Mouse (Mus musculus): ENCODE data around the gene Bcor. TPM values are rescaled to one million over a fixed set of nuclear protein-coding genes. Genes with fewer than 3 reads are reported as not detected.

The Bcor gene
- polyA plus RNA-seq, 1 experiment from 2014 or later: 3.8 TPM

- Histone ChIP-seq H3K4me2 (no peak overlapping the region), H3K4me3 (replicated peaks) (no peak overlapping the region), H3K36me3 (no peaks in the 10 kb centered on the region), H3K27me3 (peaks cover 100% of the 10 kb centered on the region), H3K4me1 (replicated peaks) (peaks cover 19% of the 10 kb centered on the region), H3K9ac (no peak overlapping the region), H3K27ac (no peak overlapping the region), H3K9me3 (replicated peaks) (no peaks in the 10 kb centered on the region)
- DNase-seq (no peak), ATAC-seq (ENCODE audit: low read depth) (no peak)
- 27% methylated on average over 8 of the region's 8 CpGs for WGBS (ENCODE audit: insufficient replicate concordance)
Measured at GRCm38 (mm10) chrX:12132541-12133177, 27.5 kb downstream of the Bcor start.

DNA sequence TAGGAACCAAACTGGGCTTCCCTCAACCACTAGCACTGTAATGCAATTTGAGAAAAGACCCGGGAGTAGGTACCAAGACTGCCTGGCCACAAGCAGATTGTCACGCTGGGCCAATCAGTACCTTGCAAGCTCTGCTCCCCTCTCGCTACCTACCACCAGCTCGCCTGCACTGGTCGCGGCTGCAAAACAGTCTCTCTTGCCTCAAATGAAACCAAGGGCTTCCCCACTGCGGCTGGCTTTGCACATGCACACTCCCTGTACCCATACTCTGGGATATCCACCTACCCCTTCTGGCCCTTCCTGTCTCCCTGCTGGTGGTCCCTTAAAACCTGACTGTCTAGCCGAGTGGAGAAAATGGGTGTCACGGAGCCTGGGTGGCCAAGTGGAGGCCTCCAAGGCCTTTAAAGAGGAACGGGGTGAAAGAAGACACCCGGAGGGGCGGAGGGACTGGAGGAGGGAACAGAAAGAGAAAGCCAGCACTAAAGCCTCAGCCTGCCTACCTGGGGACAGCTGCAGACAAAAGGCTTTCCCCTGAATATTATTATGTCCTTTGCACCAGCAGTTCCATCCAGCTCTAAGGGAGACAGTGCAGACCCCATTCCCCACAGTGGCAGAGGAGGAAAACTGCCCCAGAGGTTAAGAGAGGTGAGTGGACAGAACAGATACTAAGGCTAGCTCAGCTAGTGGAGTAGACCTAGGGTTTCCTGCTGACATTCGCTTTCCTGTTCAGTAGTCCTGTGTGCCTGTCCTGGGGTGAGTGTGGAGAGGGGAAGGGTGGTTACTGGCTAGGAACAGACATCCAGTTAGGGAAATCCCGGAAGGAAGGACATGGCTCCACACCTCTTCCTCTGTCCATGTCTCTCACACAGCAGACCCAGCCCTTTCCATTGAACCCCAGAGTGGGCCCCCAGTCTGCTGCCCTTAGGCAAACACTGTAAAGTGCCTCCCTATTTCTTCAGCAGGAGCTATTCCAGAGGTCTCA is 30.0 kb downstream of the Bcor start:
- Histone ChIP-seq H3K4me1 (replicated peaks) (peaks cover 22% of the 10 kb centered on the region; the same call in 1 of the 2 replicates), H3K27ac (no peak overlapping the region), H3K27me3 (peaks cover 100% of the 10 kb centered on the region), H3K9ac (no peak overlapping the region), H3K4me3 (replicated peaks) (no peak overlapping the region), H3K4me2 (no peak overlapping the region), H3K36me3 (no peaks in the 10 kb centered on the region), H3K9me3 (replicated peaks) (no peaks in the 10 kb centered on the region)
- DNase-seq (no peak), ATAC-seq (ENCODE audit: low read depth) (no peak)
- 8% methylated on average over 14 of the region's 14 CpGs for WGBS (ENCODE audit: insufficient replicate concordance)

GRCm38 (mm10) chrX:12129230-12129629 is 30.9 kb downstream of the Bcor start:
- Histone ChIP-seq H3K27ac (no peak overlapping the region), H3K4me3 (replicated peaks) (no peak overlapping the region), H3K4me2 (peak overlapping the region; percentile 57), H3K9me3 (replicated peaks) (no peaks in the 10 kb centered on the region), H3K9ac (no peak overlapping the region), H3K27me3 (peaks cover 100% of the 10 kb centered on the region), H3K4me1 (replicated peaks) (peaks cover 14% of the 10 kb centered on the region; the same call in 1 of the 2 replicates), H3K36me3 (no peaks in the 10 kb centered on the region)
- WGBS (ENCODE audit: insufficient replicate concordance): 4% methylated on average over 24 of the region's 24 CpGs
- ATAC-seq (ENCODE audit: low read depth): no peak
- DNase-seq: no peak

- WGBS (ENCODE audit: insufficient replicate concordance): 6% methylated on average over 44 of the region's 72 CpGs
- H3K9ac ChIP-seq: peak overlapping the region; percentile 41; the same call in 1 of the 2 replicates
- peaks cover 99% of the 10 kb centered on the region for H3K27me3 ChIP-seq
- ATAC-seq (ENCODE audit: low read depth): no peak
- no peaks in the 10 kb centered on the region for H3K9me3 ChIP-seq (replicated peaks)
- no peaks in the 10 kb centered on the region for H3K36me3 ChIP-seq
- peak overlapping the region; percentile 50 for H3K4me3 ChIP-seq (replicated peaks)
- peak overlapping the region; percentile 57 for H3K4me2 ChIP-seq
- no peak overlapping the region for H3K27ac ChIP-seq
- DNase-seq: no peak
- H3K4me1 ChIP-seq (replicated peaks): peaks cover 9% of the 10 kb centered on the region; the same call in 1 of the 2 replicates
Measured at GRCm38 (mm10) chrX:12128165-12129083, 31.7 kb downstream of the Bcor start.

DNA sequence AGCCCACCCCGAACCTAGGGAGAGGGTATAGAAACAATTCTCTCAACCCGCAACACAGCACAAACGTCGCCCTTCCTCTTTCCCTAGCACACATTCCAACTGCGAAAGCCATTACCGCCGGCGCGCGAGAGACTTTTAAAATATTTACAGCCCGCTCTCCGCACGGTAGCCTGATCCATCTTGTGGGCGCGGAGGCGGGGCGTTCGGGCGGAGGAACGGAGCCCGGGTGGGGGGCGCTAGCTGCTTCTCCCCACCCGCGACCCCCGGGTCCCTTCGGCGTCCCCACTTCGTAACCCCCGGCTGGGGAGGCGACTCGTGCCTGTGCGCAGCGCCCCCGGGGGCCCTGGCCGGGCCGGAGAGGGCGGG is 32.4 kb downstream of the Bcor start:
- WGBS (ENCODE audit: insufficient replicate concordance): 4% methylated on average over 24 of the region's 37 CpGs
- H3K4me3 ChIP-seq (replicated peaks): peak overlapping the region; percentile 50
- H3K4me1 ChIP-seq (replicated peaks): peaks cover 9% of the 10 kb centered on the region; the same call in 1 of the 2 replicates
- DNase-seq (no peak), ATAC-seq (ENCODE audit: low read depth) (no peak)
- H3K9me3 ChIP-seq (replicated peaks): no peaks in the 10 kb centered on the region
- H3K36me3 ChIP-seq: no peaks in the 10 kb centered on the region
- no peak overlapping the region for H3K27ac ChIP-seq
- H3K9ac ChIP-seq: peak overlapping the region; percentile 47; the same call in 1 of the 2 replicates
- peak overlapping the region; percentile 57 for H3K4me2 ChIP-seq
- peaks cover 98% of the 10 kb centered on the region for H3K27me3 ChIP-seq

DNA sequence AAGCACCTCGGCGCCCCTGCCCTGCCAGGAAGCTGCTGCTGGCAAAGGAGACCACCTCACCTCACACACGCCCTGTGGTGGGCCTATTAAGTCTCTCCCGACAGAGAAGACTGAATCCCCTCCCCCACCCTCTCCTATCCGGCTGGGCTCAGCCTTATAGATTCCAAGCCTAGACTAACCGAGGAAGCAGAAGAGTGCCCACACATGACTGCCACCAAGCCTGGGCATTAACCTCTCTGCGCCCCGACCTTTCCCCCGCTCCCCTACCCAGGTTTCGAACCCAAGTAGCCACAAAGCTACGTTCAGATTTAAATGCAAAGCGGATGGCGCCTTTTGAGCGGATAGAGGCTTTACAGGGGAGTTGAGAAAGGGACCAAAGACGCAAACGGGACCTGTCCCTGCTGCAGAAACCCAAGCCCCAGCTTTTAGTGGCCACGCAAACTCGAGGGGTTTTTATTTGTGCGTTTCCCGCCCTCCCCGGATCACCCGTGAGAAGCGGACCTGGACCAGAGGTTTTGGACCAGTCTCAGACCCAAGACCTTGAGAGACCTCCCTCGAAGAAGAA is 33.0 kb downstream of the Bcor start:
- H3K9me3 ChIP-seq (replicated peaks): no peaks in the 10 kb centered on the region
- H3K9ac ChIP-seq: peak overlapping the region; percentile 47; the same call in 1 of the 2 replicates
- no peak for DNase-seq
- peaks cover 97% of the 10 kb centered on the region for H3K27me3 ChIP-seq
- peak overlapping the region; percentile 50 for H3K4me3 ChIP-seq (replicated peaks)
- ATAC-seq (ENCODE audit: low read depth): no peak
- H3K27ac ChIP-seq: no peak overlapping the region
- 6% methylated on average over 24 of the region's 24 CpGs for WGBS (ENCODE audit: insufficient replicate concordance)
- H3K36me3 ChIP-seq: no peaks in the 10 kb centered on the region
- peak overlapping the region; percentile 57 for H3K4me2 ChIP-seq
- peaks cover 9% of the 10 kb centered on the region; the same call in 1 of the 2 replicates for H3K4me1 ChIP-seq (replicated peaks)

DNA sequence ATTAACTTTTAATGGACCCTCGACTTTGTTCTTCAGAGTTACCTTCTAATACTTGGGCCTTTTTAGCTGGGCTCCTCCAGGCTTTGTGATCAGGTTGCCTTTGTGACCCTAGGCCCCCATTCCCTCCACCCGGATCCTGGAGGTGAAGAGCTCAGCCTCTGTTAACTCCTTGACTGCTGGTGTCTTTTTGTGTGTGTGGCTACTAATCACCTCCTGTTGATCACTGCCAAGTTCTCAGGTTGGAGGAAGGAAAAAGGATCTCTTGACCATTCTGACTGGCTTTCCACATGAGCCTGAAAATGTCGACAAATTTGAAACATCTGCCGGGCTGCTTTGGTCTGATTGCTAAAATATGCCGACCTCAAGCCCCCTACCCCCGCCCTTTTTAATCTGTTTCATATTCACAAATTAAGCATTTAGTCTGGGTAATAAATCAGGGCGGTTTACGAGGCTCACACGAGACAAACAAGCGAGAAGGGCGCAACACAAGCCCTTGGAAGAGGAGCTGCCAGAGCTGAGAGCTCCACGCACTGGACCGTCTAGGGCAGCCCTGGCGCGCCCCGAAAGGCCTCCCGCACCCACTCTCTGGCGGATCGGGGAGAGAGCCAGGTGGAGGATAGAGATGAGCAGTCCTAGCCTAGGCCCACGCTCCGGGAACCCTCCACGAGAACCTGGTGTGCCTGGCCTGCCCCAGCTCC is 33.6 kb downstream of the Bcor start:
- peak overlapping the region; percentile 57 for H3K4me2 ChIP-seq
- WGBS (ENCODE audit: insufficient replicate concordance): 22% methylated on average over 22 of the region's 22 CpGs
- H3K27me3 ChIP-seq: peaks cover 91% of the 10 kb centered on the region
- peaks cover 9% of the 10 kb centered on the region; the same call in 1 of the 2 replicates for H3K4me1 ChIP-seq (replicated peaks)
- no peaks in the 10 kb centered on the region for H3K36me3 ChIP-seq
- peak overlapping the region; percentile 50 for H3K4me3 ChIP-seq (replicated peaks)
- no peak for ATAC-seq (ENCODE audit: low read depth)
- H3K27ac ChIP-seq: no peak overlapping the region
- no peak for DNase-seq
- peak overlapping the region; percentile 39; the same call in 1 of the 2 replicates for H3K9ac ChIP-seq
- no peaks in the 10 kb centered on the region for H3K9me3 ChIP-seq (replicated peaks)

DNA sequence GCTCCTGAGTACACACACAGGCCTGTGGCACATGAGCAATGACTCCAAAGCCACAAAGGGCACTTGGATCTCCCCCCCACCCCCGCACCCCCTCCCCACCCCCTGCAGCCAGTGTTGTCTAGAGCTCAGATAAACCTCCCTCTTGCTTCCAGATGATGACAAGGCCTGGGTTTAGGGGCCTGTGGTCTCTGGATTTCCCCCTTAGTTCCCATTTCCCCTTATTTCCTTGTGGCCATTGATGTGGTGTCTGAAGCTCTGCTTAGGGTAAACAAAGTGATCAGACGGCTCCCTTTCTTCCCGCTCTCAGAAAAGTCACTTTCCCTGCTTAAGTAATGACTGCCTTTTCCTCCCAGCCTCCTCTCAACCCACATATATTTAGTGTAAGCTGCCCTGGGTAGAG is 35.6 kb downstream of the Bcor start:
- no peaks in the 10 kb centered on the region for H3K36me3 ChIP-seq
- H3K27me3 ChIP-seq: peaks cover 77% of the 10 kb centered on the region
- H3K4me3 ChIP-seq (replicated peaks): no peak overlapping the region
- ATAC-seq (ENCODE audit: low read depth): no peak
- no peak overlapping the region for H3K4me2 ChIP-seq
- no peaks in the 10 kb centered on the region for H3K9me3 ChIP-seq (replicated peaks)
- no peak for DNase-seq
- H3K27ac ChIP-seq: no peak overlapping the region
- WGBS (ENCODE audit: insufficient replicate concordance): 20% methylated on average over 3 of the region's 3 CpGs
- H3K4me1 ChIP-seq (replicated peaks): peaks cover 9% of the 10 kb centered on the region; the same call in 1 of the 2 replicates
- no peak overlapping the region for H3K9ac ChIP-seq

DNA sequence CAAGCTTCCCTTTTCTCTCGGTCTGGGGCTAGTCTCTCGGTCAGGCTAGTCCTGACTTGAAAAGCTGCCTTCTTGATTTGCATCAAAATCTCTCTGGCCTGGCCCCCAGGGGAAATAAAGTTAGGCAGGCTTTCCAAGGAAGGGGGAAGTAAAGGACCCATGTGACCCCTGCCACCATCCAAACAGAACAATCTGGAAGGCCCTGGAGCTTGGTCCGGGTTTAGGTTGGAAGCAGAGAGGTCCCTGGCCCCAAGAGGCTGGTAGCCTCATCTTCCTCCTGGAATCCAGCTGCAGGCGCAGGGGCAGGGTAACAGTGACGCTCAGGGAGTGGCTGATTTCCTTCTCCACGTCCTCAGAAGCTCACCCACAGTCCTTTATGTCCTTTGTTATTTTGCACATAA is 36.5 kb downstream of the Bcor start:
- Histone ChIP-seq H3K27me3 (peaks cover 68% of the 10 kb centered on the region), H3K9ac (no peak overlapping the region), H3K4me2 (no peak overlapping the region), H3K9me3 (replicated peaks) (no peaks in the 10 kb centered on the region), H3K4me1 (replicated peaks) (peaks cover 15% of the 10 kb centered on the region), H3K36me3 (no peaks in the 10 kb centered on the region), H3K4me3 (replicated peaks) (no peak overlapping the region), H3K27ac (no peak overlapping the region)
- DNase-seq: no peak
- ATAC-seq (ENCODE audit: low read depth): no peak
- 14% methylated on average over 6 of the region's 6 CpGs for WGBS (ENCODE audit: insufficient replicate concordance)
